Mouse (Mus musculus): Measurements from ENCODE around the gene Cnnm2.

DNA sequence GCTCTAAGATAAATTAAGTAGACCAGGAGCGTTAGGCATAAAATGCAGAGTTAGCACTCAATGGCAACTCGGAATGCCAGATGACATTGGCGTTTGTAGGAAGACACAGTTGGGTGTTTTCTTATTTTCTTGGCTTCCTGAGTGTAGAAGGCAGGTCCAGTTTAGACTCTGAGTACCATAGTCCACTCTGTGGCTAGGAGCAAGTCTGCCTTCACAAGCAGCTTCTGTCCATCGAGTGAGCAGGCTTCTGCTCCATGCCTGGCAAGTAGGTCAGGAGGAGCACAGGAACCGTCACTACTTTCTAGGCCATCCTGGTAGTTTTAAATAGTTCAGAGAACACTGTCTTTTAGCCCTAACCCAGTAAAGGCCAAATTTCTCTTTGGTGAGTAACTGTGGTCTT is 47.6 kb downstream of the Cnnm2 start:
- TF ChIP-seq CTCF (IDR thresholded peaks at IDR 0.05; ENCODE audit: extremely low read depth, insufficient read depth, insufficient read length, insufficient replicate concordance) (no peak), POLR2A (IDR thresholded peaks at IDR 0.05; ENCODE audit: low read depth, low read length) (no peak)

Data from spleen, adult 2 months (tissue).